Mouse (Mus musculus): ENCODE results near the gene Nup107.

DNA sequence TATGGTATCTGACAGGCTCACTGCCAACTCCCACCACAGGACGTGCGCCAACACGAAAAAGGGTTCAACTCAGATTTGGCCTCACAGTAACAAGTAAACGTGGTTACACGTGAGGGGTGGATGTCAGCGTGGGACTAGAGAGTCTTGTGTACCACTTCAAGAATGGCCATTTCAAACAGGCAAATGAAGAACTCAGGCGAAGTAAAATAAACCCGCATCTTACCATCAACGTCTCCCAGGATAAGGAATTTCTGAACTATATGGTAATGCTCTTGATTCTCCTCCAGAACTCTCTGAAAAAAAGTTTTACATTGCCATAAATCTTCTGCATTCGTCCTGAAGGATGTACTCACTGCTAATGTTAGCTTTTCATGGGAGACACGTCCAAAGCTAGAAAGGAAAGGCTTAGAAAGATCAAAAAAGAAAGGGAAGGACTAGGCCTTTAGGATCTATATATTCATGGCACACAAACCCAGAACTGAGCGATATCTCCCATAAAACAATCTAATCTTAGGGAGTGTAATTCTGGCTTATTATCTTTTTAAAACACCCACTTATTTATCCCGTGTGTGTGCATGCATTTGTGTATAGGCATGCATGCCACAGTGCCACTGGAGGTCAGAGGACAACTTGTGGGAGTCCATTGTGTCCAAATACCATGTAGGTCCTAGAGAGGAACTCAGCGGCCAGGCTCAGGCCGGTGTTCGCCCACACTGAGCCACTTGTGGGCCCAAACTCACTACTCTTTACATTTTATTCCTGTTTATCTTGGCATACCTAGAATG is 26.2 kb downstream of the Nup107 start:
- TF ChIP-seq CTCF (conservative IDR thresholded peaks at IDR 0.05 in 1 of 2, IDR thresholded peaks at IDR 0.05 in 1 of 2; ENCODE audit: low read depth in 2 of 2, low read length in 2 of 2) (no peak), POLR2A (IDR thresholded peaks at IDR 0.05; ENCODE audit: low read depth, low read length) (no peak), KAT2A (IDR thresholded peaks at IDR 0.05; ENCODE audit: insufficient replicate concordance, low read length) (no peak), NRF1 (IDR thresholded peaks at IDR 0.05; ENCODE audit: low read depth, low read length) (no peak), UBTF (IDR thresholded peaks at IDR 0.05; ENCODE audit: low read depth, low read length) (no peak), E2F4 (IDR thresholded peaks at IDR 0.05; ENCODE audit: insufficient replicate concordance, low read depth, low read length) (no peak), ZNF384 (IDR thresholded peaks at IDR 0.05; ENCODE audit: low read depth, low read length) (no peak)

Measured in CH12.LX (cell line).